Mouse (Mus musculus): ENCODE results near the gene Rab1b. TPM values are rescaled to one million over a fixed set of nuclear protein-coding genes. Genes with fewer than 3 reads are reported as not detected.

The Rab1b gene
- polyA plus RNA-seq, 1 experiment from 2014 or later, result 225 TPM

DNA sequence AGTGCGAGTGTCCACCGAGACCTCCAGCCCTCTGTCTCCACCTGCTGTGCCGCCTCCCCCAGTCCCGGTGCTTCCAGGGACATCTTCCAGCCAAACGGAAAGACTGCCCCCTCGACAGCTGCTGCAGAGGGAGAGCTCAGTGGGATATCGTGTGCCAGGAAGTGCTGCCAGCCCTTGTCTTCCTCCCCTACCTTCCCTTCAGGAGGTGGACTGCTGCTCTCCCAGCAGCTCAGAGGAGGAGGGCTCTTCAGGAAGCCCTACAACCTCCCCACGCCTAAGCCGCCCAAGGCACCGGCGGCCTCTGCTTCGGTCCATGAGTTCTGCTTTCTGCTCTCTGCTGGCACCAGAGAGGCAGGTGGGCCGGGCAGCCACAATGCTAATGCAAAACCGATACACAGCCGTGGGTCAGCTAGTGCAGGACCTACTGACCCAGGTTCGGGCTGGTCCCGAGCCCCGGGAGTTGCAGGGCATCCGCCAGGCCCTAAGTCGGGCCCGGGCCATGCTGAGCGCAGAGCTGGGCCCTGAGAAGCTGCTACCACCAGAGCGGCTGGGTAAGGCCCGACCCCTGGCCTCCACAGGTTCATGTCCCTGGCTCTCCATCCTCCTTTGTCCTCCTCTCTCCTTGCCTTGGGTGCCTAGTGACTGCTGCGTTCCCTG lies 54.6 kb downstream of the Rab1b start:
- WGBS, result 33% methylated on average over 19 of the region's 25 CpGs

DNA sequence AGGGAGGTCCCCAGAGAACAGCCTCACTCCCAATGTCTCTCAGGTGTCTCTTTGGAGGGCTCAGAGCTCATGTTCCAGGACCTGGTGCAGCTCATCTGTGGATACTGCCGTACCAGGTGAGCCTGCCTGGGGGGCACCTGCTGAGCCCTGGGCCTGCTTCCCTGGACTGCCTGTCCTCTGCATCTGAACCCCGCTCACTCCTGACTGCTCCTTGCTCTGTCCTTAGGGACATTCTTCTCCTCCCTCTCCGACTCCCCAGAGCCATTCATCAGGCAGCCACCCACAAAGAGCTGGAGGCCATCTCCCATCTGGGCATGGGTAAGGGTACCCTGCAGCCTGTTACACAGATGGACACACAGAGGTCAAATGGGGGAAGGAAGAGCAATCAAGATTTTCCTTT lies 55.4 kb downstream of the Rab1b start:
- Histone ChIP-seq H3K9me3 (ENCODE audit: control insufficient read depth, low read length) (no peaks in the 10 kb centered on the region), H3K27ac (replicated peaks; ENCODE audit: low read depth, low read length) (no peak overlapping the region), H3K27me3 (replicated peaks; ENCODE audit: control insufficient read depth, insufficient read depth, low read length) (peaks cover 33% of the 10 kb centered on the region)

More for the DNA sequence above, 54.6 kb downstream of the Rab1b start:
- ATAC-seq (ENCODE audit: low read depth), result no peak
- no peak overlapping the region for H3K4me2 ChIP-seq (ENCODE audit: low read depth, low read length)
- H3K4me1 ChIP-seq (ENCODE audit: control insufficient read depth, insufficient read depth, low read length), result peaks cover 13% of the 10 kb centered on the region
- H3K4me3 ChIP-seq (ENCODE audit: low read depth, low read length), result no peak overlapping the region
- no peak for DNase-seq (ENCODE audit: low spot score)
- peaks cover 33% of the 10 kb centered on the region for H3K27me3 ChIP-seq (replicated peaks; ENCODE audit: control insufficient read depth, insufficient read depth, low read length)
- H3K36me3 ChIP-seq (ENCODE audit: control insufficient read depth, insufficient read depth, low read length), result peaks cover 16% of the 10 kb centered on the region
- no peak overlapping the region for H3K27ac ChIP-seq (replicated peaks; ENCODE audit: low read depth, low read length)
- no peaks in the 10 kb centered on the region for H3K9me3 ChIP-seq (ENCODE audit: control insufficient read depth, low read length)
- H3K9ac ChIP-seq (ENCODE audit: low read depth, low read length), result no peak overlapping the region

DNA sequence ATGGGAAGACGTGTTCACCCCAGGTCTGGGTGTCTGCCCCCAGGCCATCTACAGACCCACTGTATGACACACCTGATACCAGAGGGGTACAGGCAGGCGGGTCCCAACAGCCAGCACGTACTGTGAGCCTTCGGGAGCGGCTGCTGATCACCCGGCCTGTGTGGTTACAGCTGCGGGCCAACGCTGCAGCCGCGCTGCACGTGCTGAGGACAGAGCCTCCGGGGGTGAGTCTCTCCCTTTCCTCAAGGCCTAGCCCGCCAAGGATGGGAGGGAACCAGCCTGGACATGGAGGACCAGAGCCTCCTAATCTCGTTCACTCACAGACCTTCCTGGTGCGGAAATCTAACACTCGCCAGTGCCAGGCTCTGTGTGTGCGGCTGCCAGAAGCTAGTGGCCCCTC lies 55.8 kb downstream of the Rab1b start:
- DNase-seq (ENCODE audit: low spot score), result no peak
- Histone ChIP-seq H3K27me3 (replicated peaks; ENCODE audit: control insufficient read depth, insufficient read depth, low read length) (peaks cover 33% of the 10 kb centered on the region), H3K4me3 (ENCODE audit: low read depth, low read length) (peak overlapping the region; percentile 17; the same call in 1 of the 2 replicates), H3K9me3 (ENCODE audit: control insufficient read depth, low read length) (no peaks in the 10 kb centered on the region), H3K4me1 (ENCODE audit: control insufficient read depth, insufficient read depth, low read length) (peaks cover 13% of the 10 kb centered on the region), H3K27ac (replicated peaks; ENCODE audit: low read depth, low read length) (no peak overlapping the region), H3K4me2 (ENCODE audit: low read depth, low read length) (peak overlapping the region; percentile 40), H3K36me3 (ENCODE audit: control insufficient read depth, insufficient read depth, low read length) (peaks cover 29% of the 10 kb centered on the region), H3K9ac (ENCODE audit: low read depth, low read length) (peak overlapping the region; percentile 2; the same call in 1 of the 2 replicates)
- 4% methylated on average over 17 of the region's 17 CpGs for WGBS
- ATAC-seq (ENCODE audit: low read depth), result no peak

More for the DNA sequence above, 55.4 kb downstream of the Rab1b start:
- H3K36me3 ChIP-seq (ENCODE audit: control insufficient read depth, insufficient read depth, low read length), result peaks cover 24% of the 10 kb centered on the region
- peaks cover 13% of the 10 kb centered on the region for H3K4me1 ChIP-seq (ENCODE audit: control insufficient read depth, insufficient read depth, low read length)
- peak overlapping the region; percentile 2; the same call in 1 of the 2 replicates for H3K9ac ChIP-seq (ENCODE audit: low read depth, low read length)
- DNase-seq (ENCODE audit: low spot score), result no peak
- peak overlapping the region; percentile 40 for H3K4me2 ChIP-seq (ENCODE audit: low read depth, low read length)
- WGBS, result 31% methylated on average over 3 of the region's 3 CpGs
- no peak for ATAC-seq (ENCODE audit: low read depth)
- H3K4me3 ChIP-seq (ENCODE audit: low read depth, low read length), result 0 out of 2 replicates have a peak overlapping the region, but pooled peaks have one; percentile 17

DNA sequence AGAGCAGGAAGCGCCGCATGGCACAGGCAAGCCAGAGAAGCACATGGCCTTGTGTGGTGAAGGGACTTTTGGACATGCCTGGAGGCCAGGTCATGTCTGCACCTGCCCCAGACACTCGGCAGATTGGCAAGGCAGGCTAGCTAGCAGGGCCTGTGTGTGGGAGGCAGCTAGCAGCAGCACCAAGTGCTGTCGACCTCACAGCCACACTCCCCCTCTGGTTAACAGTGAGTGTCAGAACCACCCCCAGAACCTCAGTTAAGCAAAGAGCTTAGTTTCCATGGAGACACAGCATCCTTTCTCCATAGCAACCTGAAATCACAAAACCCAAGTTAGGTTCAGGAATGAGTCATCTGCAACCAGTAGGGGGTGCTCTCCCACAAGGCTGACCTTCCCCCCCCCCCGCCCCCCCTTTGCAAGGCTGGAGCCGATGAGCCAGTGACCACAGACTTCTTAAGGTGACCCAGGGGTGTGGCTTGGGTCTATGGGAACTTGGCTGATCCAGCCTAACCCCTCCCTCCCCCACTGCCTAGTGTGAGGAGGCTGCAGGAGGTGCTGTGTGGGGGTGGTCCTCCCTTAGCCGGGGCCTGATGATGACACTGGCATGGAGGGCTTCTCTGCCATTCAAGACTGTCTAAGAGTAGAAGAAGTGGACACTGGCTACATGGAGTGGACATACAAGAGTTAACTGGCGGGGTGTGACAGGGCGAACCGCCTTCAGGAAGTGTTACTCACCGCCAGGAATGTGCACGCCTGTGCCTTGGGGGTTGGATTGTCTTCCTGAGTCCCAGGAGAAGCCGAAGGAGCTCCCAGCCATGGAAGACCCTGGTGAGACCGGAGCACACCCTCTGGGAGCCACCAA lies 56.6 kb downstream of the Rab1b start, which contains the start of gene Rin1:
Gene Rin1, plus strand, starts transcription at position 435 of the 859 bp plus-strand sequence.
- 15% methylated on average over 14 of the region's 14 CpGs for WGBS
- ATAC-seq (ENCODE audit: low read depth), result peak; percentile 23

DNA sequence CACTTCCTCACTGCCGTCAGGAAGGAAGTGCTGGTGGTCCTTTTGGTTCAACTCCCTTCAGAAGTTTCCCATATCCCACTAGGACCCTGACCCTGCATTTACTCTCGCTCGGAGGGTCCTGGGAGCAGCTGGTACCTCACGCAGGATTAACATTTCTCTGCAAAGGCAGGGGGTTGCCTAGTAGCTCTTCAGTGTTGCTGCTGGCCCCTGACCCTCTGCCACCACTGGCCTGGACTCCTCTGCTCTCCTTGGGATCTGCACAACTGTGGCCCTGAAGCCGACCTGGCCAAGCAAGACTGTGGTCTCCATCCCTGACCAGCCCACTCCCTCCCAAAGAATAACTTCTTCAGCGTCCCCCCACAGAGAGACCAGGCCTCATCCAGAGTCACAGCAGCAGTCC lies 57.5 kb downstream of the Rab1b start:
- DNase-seq (ENCODE audit: low spot score) (no peak), ATAC-seq (ENCODE audit: low read depth) (no peak)
- Histone ChIP-seq H3K4me3 (ENCODE audit: low read depth, low read length) (no peak overlapping the region), H3K27me3 (replicated peaks; ENCODE audit: control insufficient read depth, insufficient read depth, low read length) (peaks cover 33% of the 10 kb centered on the region), H3K36me3 (ENCODE audit: control insufficient read depth, insufficient read depth, low read length) (peaks cover 31% of the 10 kb centered on the region), H3K4me1 (ENCODE audit: control insufficient read depth, insufficient read depth, low read length) (peaks cover 13% of the 10 kb centered on the region), H3K9me3 (ENCODE audit: control insufficient read depth, low read length) (no peaks in the 10 kb centered on the region), H3K27ac (replicated peaks; ENCODE audit: low read depth, low read length) (no peak overlapping the region), H3K9ac (ENCODE audit: low read depth, low read length) (no peak overlapping the region), H3K4me2 (ENCODE audit: low read depth, low read length) (no peak overlapping the region)
- 82% methylated on average over 6 of the region's 6 CpGs for WGBS

More for the DNA sequence above, 56.6 kb downstream of the Rab1b start, which contains the start of gene Rin1:
- peaks cover 13% of the 10 kb centered on the region for H3K4me1 ChIP-seq (ENCODE audit: control insufficient read depth, insufficient read depth, low read length)
- H3K36me3 ChIP-seq (ENCODE audit: control insufficient read depth, insufficient read depth, low read length), result peaks cover 31% of the 10 kb centered on the region
- peak; percentile 75 for DNase-seq (ENCODE audit: low spot score)
- H3K4me2 ChIP-seq (ENCODE audit: low read depth, low read length), result peak within 1 kb of the TSS; percentile 40
- H3K27ac ChIP-seq (replicated peaks; ENCODE audit: low read depth, low read length), result no peak within 1 kb of the TSS
- no peaks in the 10 kb centered on the region for H3K9me3 ChIP-seq (ENCODE audit: control insufficient read depth, low read length)
- H3K27me3 ChIP-seq (replicated peaks; ENCODE audit: control insufficient read depth, insufficient read depth, low read length), result peaks cover 33% of the 10 kb centered on the region
- peak within 1 kb of the TSS; percentile 2; the same call in 1 of the 2 replicates for H3K9ac ChIP-seq (ENCODE audit: low read depth, low read length)
- H3K4me3 ChIP-seq (ENCODE audit: low read depth, low read length), result peak within 1 kb of the TSS; percentile 17; the same call in 1 of the 2 replicates

Other genes starting within 250 kb of the Rab1b start
- 21.4 TPM in 2 replicates for gene Actn3, start 229.2 kb downstream of the Rab1b start, polyA plus RNA-seq (2014; fragmentation: Nextera tagmentation; extraction: Ambion mirVana)
- 8.6 and 11.6 TPM in 2 replicates for gene Zdhhc24, start 228.4 kb downstream of the Rab1b start, polyA plus RNA-seq (2014; fragmentation: Nextera tagmentation; extraction: Ambion mirVana)
- 4.2 and 5.6 TPM in 2 replicates for gene Bbs1, start 200.4 kb downstream of the Rab1b start, polyA plus RNA-seq (2014; fragmentation: Nextera tagmentation; extraction: Ambion mirVana)
- 78.8 and 95.0 TPM in 2 replicates for gene Dpp3, start 178.8 kb downstream of the Rab1b start, polyA plus RNA-seq (2014; fragmentation: Nextera tagmentation; extraction: Ambion mirVana)
- gene Peli3, start 163.9 kb downstream of the Rab1b start, polyA plus RNA-seq (2014; fragmentation: Nextera tagmentation; extraction: Ambion mirVana), result 2.0 and 2.3 TPM in 2 replicates
- 104 and 109 TPM in 2 replicates for gene Mrpl11, start 144.9 kb downstream of the Rab1b start, polyA plus RNA-seq (2014; fragmentation: Nextera tagmentation; extraction: Ambion mirVana)
- 0.07 TPM in 1 of 2 replicates, not detected in the other for gene Npas4, start 116.8 kb downstream of the Rab1b start, polyA plus RNA-seq (2014; fragmentation: Nextera tagmentation; extraction: Ambion mirVana)
- 4.0 and 4.1 TPM in 2 replicates for gene Slc29a2, start 83.2 kb downstream of the Rab1b start, polyA plus RNA-seq (2014; fragmentation: Nextera tagmentation; extraction: Ambion mirVana)
- gene B4gat1, start 68.2 kb downstream of the Rab1b start, polyA plus RNA-seq (2014; fragmentation: Nextera tagmentation; extraction: Ambion mirVana), result 42.9 and 51.5 TPM in 2 replicates
- 0.51 and 1.7 TPM in 2 replicates for gene AC124502.3, start 68.2 kb downstream of the Rab1b start, polyA plus RNA-seq (2014; fragmentation: Nextera tagmentation; extraction: Ambion mirVana)
- 35.0 and 38.7 TPM in 2 replicates for gene Brms1, start 65.7 kb downstream of the Rab1b start, polyA plus RNA-seq (2014; fragmentation: Nextera tagmentation; extraction: Ambion mirVana)
- gene Rin1, start 56.6 kb downstream of the Rab1b start, polyA plus RNA-seq (2014; fragmentation: Nextera tagmentation; extraction: Ambion mirVana), result 2.3 and 3.0 TPM in 2 replicates
- gene Cd248, start 39.0 kb downstream of the Rab1b start, polyA plus RNA-seq (2014; fragmentation: Nextera tagmentation; extraction: Ambion mirVana), result 138 and 146 TPM in 2 replicates
- 2.6 and 3.0 TPM in 2 replicates for gene Tmem151a, start 21.5 kb downstream of the Rab1b start, polyA plus RNA-seq (2014; fragmentation: Nextera tagmentation; extraction: Ambion mirVana)
- 137 and 140 TPM in 2 replicates for gene Yif1a, start 18.5 kb downstream of the Rab1b start, polyA plus RNA-seq (2014; fragmentation: Nextera tagmentation; extraction: Ambion mirVana)
- gene Cnih2, start 8.6 kb downstream of the Rab1b start, polyA plus RNA-seq (2014; fragmentation: Nextera tagmentation; extraction: Ambion mirVana), result 36.0 and 45.8 TPM in 2 replicates
- 13.1 and 15.3 TPM in 2 replicates for gene Klc2, start 11.5 kb upstream of the Rab1b start, polyA plus RNA-seq (2014; fragmentation: Nextera tagmentation; extraction: Ambion mirVana)
- 28.1 and 30.9 TPM in 2 replicates for gene Pacs1, start 166.0 kb upstream of the Rab1b start, polyA plus RNA-seq (2014; fragmentation: Nextera tagmentation; extraction: Ambion mirVana)
- gene Sf3b2, start 188.4 kb upstream of the Rab1b start, polyA plus RNA-seq (2014; fragmentation: Nextera tagmentation; extraction: Ambion mirVana), result 247 and 281 TPM in 2 replicates
- 4.0 and 4.3 TPM in 2 replicates for gene Gal3st3, start 191.3 kb upstream of the Rab1b start, polyA plus RNA-seq (2014; fragmentation: Nextera tagmentation; extraction: Ambion mirVana)
- gene Catsper1, start 228.7 kb upstream of the Rab1b start, polyA plus RNA-seq (2014; fragmentation: Nextera tagmentation; extraction: Ambion mirVana), result not detected in 2 replicates
- 7.5 and 9.2 TPM in 2 replicates for gene Cst6, start 242.5 kb upstream of the Rab1b start, polyA plus RNA-seq (2014; fragmentation: Nextera tagmentation; extraction: Ambion mirVana)